Mouse (Mus musculus) midbrain, embryonic 10.5 days (tissue): ENCODE measurements around the gene Dera. TPM values are rescaled to one million over a fixed set of nuclear protein-coding genes. Genes with fewer than 3 reads are reported as not detected.

Source experiments
- DNase-seq: peaks from one replicate; pipeline ENCODE4 v3.0.0-alpha.2; 2017; ENCODE audit warnings: low spot score
- H3K27ac ChIP-seq: fragments of 300-500 bp; sonication (generic); replicated peaks from 2 replicates; pipeline ENCODE4 v1.5.1; 2016; ENCODE audit warnings: mild to moderate bottlenecking
- H3K27me3 ChIP-seq: fragments of 300-500 bp; sonication (generic); 2 replicates; pipeline ENCODE4 v1.6.1; 2016; ENCODE audit warnings: low read depth, mild to moderate bottlenecking; ENCODE audit not compliant: poor library complexity, severe bottlenecking
- H3K36me3 ChIP-seq: fragments of 300-500 bp; sonication (generic); 2 replicates; pipeline ENCODE4 v1.6.1; 2016; ENCODE audit warnings: mild to moderate bottlenecking, moderate library complexity
- H3K4me1 ChIP-seq: fragments of 300-500 bp; sonication (generic); 2 replicates; pipeline ENCODE4 v1.6.1; 2016
- H3K4me3 ChIP-seq: fragments of 300-500 bp; sonication (generic); 2 replicates; pipeline ENCODE4 v1.5.1; 2016; ENCODE audit warnings: mild to moderate bottlenecking, moderate library complexity
- H3K9me3 ChIP-seq: fragments of 300-500 bp; sonication (generic); replicated peaks from 2 replicates; pipeline ENCODE4 v1.6.1; 2016; ENCODE audit warnings: mild to moderate bottlenecking
- WGBS: fragments of 180-500 bp; shearing (Covaris S2); methylation state at CpG from one replicate; pipeline ENCODE4 v1.1.7; 2016; 5-methylcytosine and 5-hydroxymethylcytosine counted together
- polyA plus RNA-seq: library from polyadenylated mRNA; unstranded; fragments of >200 nt; fragmentation: Nextera tagmentation; extraction: Ambion mirVana; gene quantifications from 2 replicates; pipeline ENCODE4 v1.2.1, GENCODE M21; 2016

Dera gene
- polyA plus RNA-seq, 1 experiment from 2014 or later: 68.0 TPM

DNA sequence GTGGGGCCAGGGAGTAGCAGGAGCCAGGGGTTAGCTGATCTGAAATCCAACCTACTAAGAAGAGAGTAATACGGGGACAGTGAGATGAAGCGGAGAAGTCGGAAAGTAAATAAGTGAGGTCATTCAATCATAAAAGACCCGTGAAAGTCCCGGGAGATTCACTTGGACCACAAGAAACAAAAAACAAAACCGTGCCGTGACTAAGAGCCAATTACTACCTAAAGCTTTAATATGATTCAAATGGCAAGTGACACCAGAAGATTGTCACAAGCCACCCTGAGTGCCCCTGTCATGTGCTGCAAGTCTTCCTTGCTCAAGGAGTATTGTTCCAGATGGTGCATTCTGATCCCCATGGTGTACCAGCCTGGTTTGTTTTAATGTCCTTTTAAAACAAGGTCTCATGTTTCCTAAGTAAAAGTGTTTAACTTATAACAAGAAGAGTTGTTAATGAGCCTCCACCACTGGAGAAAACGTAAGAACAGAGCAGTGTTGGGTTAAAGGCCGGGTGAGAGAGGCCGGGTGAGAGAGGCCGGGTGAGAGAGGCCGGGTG is 49.2 kb downstream of the Dera start:
- no peaks in the 10 kb centered on the region for H3K27me3 ChIP-seq
- 80% methylated on average over 12 of the region's 12 CpGs for WGBS
- peaks cover 37% of the 10 kb centered on the region for H3K36me3 ChIP-seq
- H3K4me3 ChIP-seq: no peak overlapping the region
- H3K4me1 ChIP-seq: peaks cover 8% of the 10 kb centered on the region
- no peak for DNase-seq
- no peak overlapping the region for H3K27ac ChIP-seq
- peaks cover 25% of the 10 kb centered on the region for H3K9me3 ChIP-seq

DNA sequence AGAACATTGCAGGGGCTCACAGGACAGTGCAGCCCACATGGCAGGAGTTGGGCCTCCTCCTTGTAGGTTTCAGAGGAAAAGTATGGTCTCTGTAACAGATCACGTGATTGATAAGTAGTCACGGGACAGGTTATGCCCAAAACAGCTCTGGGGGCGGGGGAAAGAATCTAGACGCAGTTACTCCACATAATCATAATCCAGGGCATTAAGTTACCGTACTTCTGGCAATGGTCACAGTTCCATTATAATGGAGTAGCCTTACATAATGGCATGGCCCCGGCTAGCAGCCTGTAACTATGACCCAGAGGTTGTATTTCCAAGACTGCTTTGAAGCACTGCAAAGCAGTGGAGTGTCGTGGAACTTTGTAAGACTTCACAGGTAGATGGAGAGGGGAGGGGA is 49.8 kb downstream of the Dera start:
- no peaks in the 10 kb centered on the region for H3K27me3 ChIP-seq
- 84% methylated on average over 7 of the region's 7 CpGs for WGBS
- no peak for DNase-seq
- peaks cover 8% of the 10 kb centered on the region for H3K4me1 ChIP-seq
- H3K27ac ChIP-seq: no peak overlapping the region
- no peak overlapping the region for H3K4me3 ChIP-seq
- peaks cover 31% of the 10 kb centered on the region for H3K36me3 ChIP-seq
- peaks cover 23% of the 10 kb centered on the region for H3K9me3 ChIP-seq

DNA sequence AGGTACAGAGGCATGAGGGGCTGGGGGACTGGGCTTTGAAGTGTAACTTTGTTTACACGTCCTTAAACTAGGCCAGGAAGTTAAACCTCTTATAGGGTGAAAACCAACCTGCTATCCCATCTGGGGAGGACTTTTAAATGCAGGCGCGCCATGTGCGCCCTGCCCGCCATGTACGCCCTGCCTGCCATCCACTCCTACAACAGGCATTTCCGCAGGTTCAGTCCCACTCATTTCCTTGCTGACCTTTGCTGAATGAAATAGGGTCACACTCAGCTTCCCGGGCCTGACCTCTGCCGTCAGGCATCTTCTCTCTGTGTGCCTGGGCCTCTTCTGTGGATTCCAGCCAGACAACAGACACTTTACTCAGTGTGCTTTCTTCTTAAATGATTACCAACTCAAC is 50.3 kb downstream of the Dera start:
- Histone ChIP-seq H3K36me3 (peaks cover 26% of the 10 kb centered on the region), H3K27ac (peak overlapping the region; percentile 28; the same call in 1 of the 2 replicates), H3K4me1 (peaks cover 8% of the 10 kb centered on the region), H3K27me3 (no peaks in the 10 kb centered on the region), H3K4me3 (no peak overlapping the region), H3K9me3 (peaks cover 19% of the 10 kb centered on the region)
- 60% methylated on average over 9 of the region's 9 CpGs for WGBS
- DNase-seq: no peak

DNA sequence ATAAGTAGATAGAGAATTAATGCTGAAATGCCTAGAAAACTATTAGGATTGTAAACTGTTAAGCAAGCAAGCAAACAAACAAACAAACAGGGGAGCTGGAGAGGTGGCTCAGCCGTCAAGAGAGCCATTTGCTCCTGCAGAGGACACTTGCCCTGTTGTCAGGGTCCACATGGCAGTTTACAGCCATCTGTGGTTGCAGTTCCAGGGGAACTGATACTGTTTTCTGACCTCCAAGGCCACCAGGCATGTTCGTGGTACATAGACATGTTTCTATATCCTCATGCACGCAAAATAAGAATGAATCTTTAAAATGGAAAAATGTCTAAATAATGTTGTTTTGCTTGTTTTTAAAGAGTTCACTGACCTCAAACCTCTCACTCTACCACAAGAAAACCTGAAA is 52.0 kb downstream of the Dera start:
- Histone ChIP-seq H3K9me3 (0 out of 2 replicates have a peak, but pooled peaks cover 4% of the 10 kb centered on the region), H3K36me3 (peaks cover 13% of the 10 kb centered on the region), H3K27ac (no peak overlapping the region), H3K27me3 (no peaks in the 10 kb centered on the region), H3K4me3 (no peak overlapping the region), H3K4me1 (peaks cover 8% of the 10 kb centered on the region)
- 87% methylated on average over 3 of the region's 3 CpGs for WGBS
- DNase-seq: no peak

DNA sequence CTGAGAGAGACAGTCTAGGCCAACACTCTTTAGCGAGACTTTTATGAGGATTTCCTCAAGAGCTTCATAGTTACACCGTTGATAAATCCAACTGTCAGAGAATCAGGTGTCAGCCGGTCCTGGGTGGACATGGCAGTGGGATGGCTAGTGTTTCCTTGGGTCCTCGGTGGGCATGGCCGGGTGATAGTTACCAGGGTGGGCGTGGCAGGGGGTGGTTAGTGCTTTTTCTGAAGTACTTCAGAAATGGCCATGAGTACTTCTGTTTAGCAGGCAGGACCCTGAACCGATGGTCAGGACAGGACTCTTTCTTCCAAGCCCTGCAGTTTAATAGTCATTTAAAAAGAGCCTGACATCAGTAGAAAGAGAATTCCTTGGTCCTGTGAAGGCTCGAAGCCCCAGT is 52.5 kb downstream of the Dera start:
- Histone ChIP-seq H3K27ac (no peak overlapping the region), H3K27me3 (no peaks in the 10 kb centered on the region), H3K4me1 (peaks cover 8% of the 10 kb centered on the region), H3K36me3 (peaks cover 11% of the 10 kb centered on the region), H3K9me3 (0 out of 2 replicates have a peak, but pooled peaks cover 4% of the 10 kb centered on the region), H3K4me3 (no peak overlapping the region)
- no peak for DNase-seq
- 94% methylated on average over 8 of the region's 8 CpGs for WGBS

DNA sequence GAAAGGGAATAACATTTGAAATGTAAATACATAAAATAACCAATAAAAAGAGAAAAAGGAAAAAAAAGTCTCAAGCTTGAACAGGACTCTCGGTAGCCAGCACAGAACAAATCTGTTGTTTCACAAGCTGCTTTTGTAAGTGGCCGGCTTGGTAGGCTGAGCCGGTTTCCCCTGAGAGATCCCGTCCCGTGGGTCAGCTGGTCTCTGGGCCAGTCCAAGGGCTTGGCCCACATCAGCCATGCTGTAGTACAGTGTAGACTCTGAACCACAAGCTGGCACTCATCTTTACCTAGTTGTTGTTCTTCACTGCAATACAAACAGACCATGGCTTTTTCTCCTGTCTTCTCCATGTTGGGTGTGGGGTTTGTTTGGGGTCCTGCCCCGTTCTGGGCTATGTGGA is 53.0 kb downstream of the Dera start:
- no peak overlapping the region for H3K4me3 ChIP-seq
- DNase-seq: no peak
- WGBS: 93% methylated on average over 6 of the region's 6 CpGs
- peaks cover 9% of the 10 kb centered on the region for H3K36me3 ChIP-seq
- no peaks in the 10 kb centered on the region for H3K27me3 ChIP-seq
- no peak overlapping the region for H3K27ac ChIP-seq
- H3K9me3 ChIP-seq: 0 out of 2 replicates have a peak, but pooled peaks cover 4% of the 10 kb centered on the region
- peaks cover 8% of the 10 kb centered on the region for H3K4me1 ChIP-seq

DNA sequence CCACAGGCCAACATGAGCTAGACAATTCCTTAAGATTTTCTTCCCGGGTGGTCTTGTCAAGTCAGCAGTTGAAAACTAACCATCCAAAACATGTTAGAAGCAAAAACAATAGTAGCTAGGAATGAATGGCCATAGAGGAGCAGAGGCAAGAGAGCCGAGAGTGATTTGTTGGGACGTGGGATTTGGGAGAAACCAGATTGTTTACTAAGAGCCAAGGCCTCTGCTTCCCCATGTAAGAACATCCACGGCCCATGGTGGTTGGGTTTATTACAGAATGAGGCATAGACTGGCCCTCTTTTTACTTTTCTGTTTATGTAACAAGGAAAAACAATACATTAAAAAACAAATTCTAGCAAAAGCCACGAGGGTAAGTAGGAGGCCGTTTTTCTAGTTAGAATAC is 54.4 kb downstream of the Dera start:
- WGBS: 82% methylated on average over 6 of the region's 6 CpGs
- Histone ChIP-seq H3K4me3 (no peak overlapping the region), H3K27me3 (no peaks in the 10 kb centered on the region), H3K27ac (no peak overlapping the region), H3K4me1 (peaks cover 8% of the 10 kb centered on the region), H3K9me3 (0 out of 2 replicates have a peak, but pooled peaks cover 4% of the 10 kb centered on the region), H3K36me3 (peaks cover 9% of the 10 kb centered on the region)
- no peak for DNase-seq

DNA sequence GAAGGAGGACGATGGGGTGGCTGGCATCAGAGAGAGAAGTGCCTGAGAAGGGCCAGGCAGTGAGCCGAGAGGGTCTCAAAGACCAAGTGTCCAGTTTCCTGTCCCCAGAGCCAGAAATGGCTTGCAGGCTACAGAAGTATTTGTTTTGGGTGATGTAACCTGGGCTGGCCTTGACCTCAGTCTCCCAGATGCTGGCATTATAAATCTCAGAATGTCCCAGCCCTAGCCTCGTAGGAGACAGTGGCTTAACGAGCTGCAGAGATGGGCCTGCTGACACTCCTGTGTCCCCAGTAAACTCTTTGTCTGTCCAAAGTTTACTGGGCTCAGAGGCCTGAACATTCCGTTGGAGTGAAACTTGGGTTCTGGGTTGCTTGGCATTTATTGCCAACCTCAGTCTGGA is 55.8 kb downstream of the Dera start:
- WGBS: 80% methylated on average over 5 of the region's 5 CpGs
- H3K27ac ChIP-seq: no peak overlapping the region
- no peak for DNase-seq
- peaks cover 9% of the 10 kb centered on the region for H3K36me3 ChIP-seq
- H3K4me3 ChIP-seq: no peak overlapping the region
- no peaks in the 10 kb centered on the region for H3K4me1 ChIP-seq
- 0 out of 2 replicates have a peak, but pooled peaks cover 4% of the 10 kb centered on the region for H3K9me3 ChIP-seq
- no peaks in the 10 kb centered on the region for H3K27me3 ChIP-seq

DNA sequence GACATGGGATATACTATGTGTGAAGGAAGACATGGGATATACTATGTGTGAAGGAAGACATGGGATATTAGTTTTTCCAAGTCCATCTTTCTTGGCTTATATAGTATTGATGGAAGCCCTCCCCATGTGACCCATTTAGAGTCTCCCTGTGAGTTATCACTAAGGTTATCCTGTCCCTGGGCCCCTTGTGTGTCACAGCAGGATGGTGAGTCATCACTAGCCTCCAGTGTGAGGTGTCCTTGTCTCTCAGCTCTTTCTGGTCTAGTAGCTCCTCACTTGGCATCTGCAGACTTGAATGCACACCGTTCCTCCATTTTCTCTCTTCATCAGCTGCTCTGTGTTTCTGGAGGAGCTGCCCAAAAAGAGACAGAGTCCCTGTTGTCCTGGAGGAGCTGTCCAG is 59.7 kb downstream of the Dera start:
- no peak overlapping the region for H3K4me3 ChIP-seq
- WGBS: 100% methylated on average over 1 of the region's 1 CpGs
- no peak overlapping the region for H3K27ac ChIP-seq
- H3K36me3 ChIP-seq: peaks cover 11% of the 10 kb centered on the region
- H3K9me3 ChIP-seq: no peaks in the 10 kb centered on the region
- no peaks in the 10 kb centered on the region for H3K27me3 ChIP-seq
- no peak for DNase-seq
- no peaks in the 10 kb centered on the region for H3K4me1 ChIP-seq

DNA sequence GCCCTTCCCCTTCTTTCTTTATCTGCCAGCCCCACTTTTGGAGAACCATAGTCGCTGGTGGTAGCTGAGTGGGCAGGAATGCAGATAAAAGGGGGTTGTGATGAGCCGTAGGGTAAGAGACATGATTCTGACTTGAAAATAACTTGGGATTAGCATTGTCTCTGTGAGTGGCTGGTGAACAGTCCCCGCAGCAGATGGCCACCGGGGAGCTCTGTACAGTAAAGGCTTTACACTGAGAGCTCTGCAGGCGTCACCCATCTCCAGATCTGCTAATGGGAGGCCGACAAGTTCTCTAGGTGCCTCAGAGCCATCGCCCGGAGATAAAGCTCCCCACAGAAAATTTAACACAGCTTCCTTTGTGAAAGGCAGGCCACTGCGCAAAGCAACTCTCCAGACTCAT is 62.2 kb downstream of the Dera start:
- WGBS: 91% methylated on average over 9 of the region's 9 CpGs
- no peak overlapping the region for H3K4me3 ChIP-seq
- no peaks in the 10 kb centered on the region for H3K9me3 ChIP-seq
- no peaks in the 10 kb centered on the region for H3K27me3 ChIP-seq
- H3K27ac ChIP-seq: no peak overlapping the region
- H3K4me1 ChIP-seq: no peaks in the 10 kb centered on the region
- peaks cover 11% of the 10 kb centered on the region for H3K36me3 ChIP-seq
- DNase-seq: no peak

DNA sequence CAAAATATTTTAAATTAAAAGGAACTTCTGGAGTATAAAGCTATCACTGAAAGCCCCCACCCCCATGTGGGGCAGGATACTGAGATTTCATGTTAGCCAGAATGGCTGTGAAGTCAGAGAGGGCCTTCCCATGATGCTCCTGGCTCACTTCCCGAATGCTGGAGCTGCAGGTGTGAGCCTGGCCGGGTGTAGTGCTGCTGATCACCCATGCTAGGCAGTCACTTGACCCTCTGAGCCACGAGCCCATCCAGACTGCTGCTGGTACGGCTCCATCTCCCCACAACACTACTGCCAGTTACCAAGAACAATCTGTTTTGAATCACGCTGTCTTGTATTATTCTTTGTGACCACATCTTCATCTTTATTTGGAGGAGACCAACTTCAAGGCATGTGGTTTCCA is 68.2 kb downstream of the Dera start:
- Histone ChIP-seq H3K27ac (no peak overlapping the region), H3K36me3 (peaks cover 11% of the 10 kb centered on the region), H3K4me1 (no peaks in the 10 kb centered on the region), H3K4me3 (no peak overlapping the region), H3K27me3 (no peaks in the 10 kb centered on the region), H3K9me3 (no peaks in the 10 kb centered on the region)
- WGBS: 91% methylated on average over 5 of the region's 5 CpGs
- DNase-seq: no peak

DNA sequence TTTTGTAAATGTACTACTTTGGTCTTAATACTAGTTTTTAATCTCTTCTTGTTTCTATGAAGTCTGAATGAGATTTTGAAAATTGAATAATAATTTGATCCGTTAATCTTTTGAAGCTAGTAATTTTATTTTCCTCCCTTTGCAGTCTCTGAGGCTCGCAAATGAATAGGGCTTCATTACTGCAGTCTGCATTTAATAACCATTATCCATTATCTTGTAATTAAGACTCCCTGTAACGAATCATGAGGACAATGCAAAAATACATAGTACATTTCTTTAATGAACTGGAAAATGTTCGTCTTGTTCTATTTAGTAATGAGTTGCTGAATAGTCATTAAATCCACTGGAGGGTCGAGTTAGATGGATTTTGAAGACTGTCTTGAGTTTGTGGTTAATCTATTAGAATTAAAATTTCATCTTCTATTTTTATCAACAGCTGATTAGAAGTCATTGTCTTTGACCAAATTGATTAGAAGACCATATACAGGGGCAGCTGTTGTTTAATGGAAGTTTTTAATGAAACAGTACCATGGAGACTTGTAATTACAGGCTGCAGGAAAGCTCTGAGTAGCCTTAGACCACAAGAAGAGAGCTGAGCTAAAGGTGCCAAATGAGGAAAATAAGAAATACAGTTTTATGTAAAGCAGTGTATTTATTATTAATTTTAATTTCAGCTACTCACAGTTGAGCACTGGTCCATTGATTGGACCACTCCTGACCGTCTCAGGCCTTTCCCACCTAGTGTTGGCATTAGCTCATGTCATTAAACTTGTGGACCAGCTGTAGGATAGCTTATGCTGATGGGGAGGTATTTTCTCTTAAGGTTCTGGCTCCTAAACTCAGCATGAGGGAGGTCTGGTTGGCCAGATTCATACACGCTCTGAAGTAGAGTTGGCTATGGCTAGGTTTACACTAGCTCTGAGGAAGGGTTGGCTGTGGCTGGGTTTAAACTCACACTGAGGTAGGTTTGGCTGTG is 70.0 kb downstream of the Dera start:
- Histone ChIP-seq H3K9me3 (no peaks in the 10 kb centered on the region), H3K27ac (no peak overlapping the region), H3K4me1 (no peaks in the 10 kb centered on the region), H3K36me3 (no peaks in the 10 kb centered on the region), H3K4me3 (no peak overlapping the region), H3K27me3 (no peaks in the 10 kb centered on the region)
- no peak for DNase-seq
- WGBS: 90% methylated on average over 7 of the region's 7 CpGs

DNA sequence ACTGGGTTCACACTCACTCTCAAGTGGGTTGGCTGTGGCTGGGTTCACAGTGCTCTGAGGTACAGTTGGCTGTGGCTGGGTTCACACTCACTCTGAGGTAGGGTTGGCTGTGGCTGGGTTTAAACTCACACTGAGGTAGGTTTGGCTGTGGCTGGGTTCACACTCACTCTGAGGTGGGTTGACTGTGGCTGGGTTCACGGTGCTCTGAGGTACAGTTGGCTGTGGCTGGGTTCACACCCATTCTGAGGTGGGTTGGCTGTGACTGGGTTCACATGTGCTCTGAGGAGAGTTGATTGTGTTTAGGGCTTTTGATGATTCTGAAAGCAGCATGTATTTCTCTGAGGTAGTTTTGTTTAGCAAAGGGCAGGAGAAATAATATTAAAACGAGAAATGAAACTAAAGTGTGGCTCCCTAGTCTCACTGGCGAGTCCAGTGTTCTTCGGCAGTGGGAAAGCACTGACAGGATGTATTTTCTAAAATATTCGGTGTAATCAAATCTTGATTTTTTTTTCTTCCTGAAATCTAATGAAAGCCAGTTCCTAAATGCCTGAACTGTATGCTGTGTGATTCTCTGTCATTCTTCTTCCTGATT is 70.8 kb downstream of the Dera start:
- Histone ChIP-seq H3K9me3 (no peaks in the 10 kb centered on the region), H3K27ac (no peak overlapping the region), H3K36me3 (no peaks in the 10 kb centered on the region), H3K4me3 (no peak overlapping the region), H3K27me3 (no peaks in the 10 kb centered on the region), H3K4me1 (no peaks in the 10 kb centered on the region)
- WGBS: 94% methylated on average over 5 of the region's 5 CpGs
- no peak for DNase-seq
